Mouse (Mus musculus) stomach, embryonic 15.5 days (tissue): ENCODE results near the gene Mak. TPM values are rescaled to one million over a fixed set of nuclear protein-coding genes. Genes with fewer than 3 reads are reported as not detected.

Experiments
- ATAC-seq: fragments of 200-750 bp; cut with Nextera tagmentation; 2 replicates; pipeline ENCODE4 v1.8.0; 2017; ENCODE audit warnings: low read depth, moderate number of reproducible peaks, moderate TSS enrichment; ENCODE audit not compliant: insufficient read depth, low FRiP score
- H3K27ac ChIP-seq: fragments of 300-500 bp; sonication (generic); 2 replicates; pipeline ENCODE4 v1.5.1; 2015; ENCODE audit warnings: mild to moderate bottlenecking, inconsistent platforms
- H3K27me3 ChIP-seq: fragments of 300-500 bp; sonication (generic); replicated peaks from 2 replicates; pipeline ENCODE4 v1.6.1; 2015; ENCODE audit warnings: inconsistent platforms
- H3K36me3 ChIP-seq: fragments of 300-500 bp; sonication (generic); 2 replicates; pipeline ENCODE4 v1.6.1; 2015; ENCODE audit warnings: inconsistent platforms
- H3K4me1 ChIP-seq: fragments of 300-500 bp; sonication (generic); 2 replicates; pipeline ENCODE4 v1.6.1; 2015; ENCODE audit warnings: inconsistent platforms
- H3K4me2 ChIP-seq: fragments of 300-500 bp; sonication (generic); 2 replicates; pipeline ENCODE4 v1.6.1; 2015; ENCODE audit warnings: mild to moderate bottlenecking, inconsistent platforms
- H3K4me3 ChIP-seq: fragments of 300-500 bp; sonication (generic); replicated peaks from 2 replicates; pipeline ENCODE4 v1.5.1; 2015; ENCODE audit warnings: inconsistent platforms
- H3K9ac ChIP-seq: fragments of 300-500 bp; sonication (generic); 2 replicates; pipeline ENCODE4 v1.6.1; 2015; ENCODE audit warnings: inconsistent platforms
- H3K9me3 ChIP-seq: fragments of 300-500 bp; sonication (generic); 2 replicates; pipeline ENCODE4 v1.6.1; 2016; ENCODE audit warnings: inconsistent platforms
- WGBS: fragments of 180-500 bp; shearing (Covaris S2); methylation state at CpG from one replicate; pipeline ENCODE4 v1.1.7; 2015; 5-methylcytosine and 5-hydroxymethylcytosine counted together
- polyA plus RNA-seq: library from polyadenylated mRNA; unstranded; fragments of >200 nt; fragmentation: Nextera tagmentation; extraction: Ambion mirVana; gene quantifications from 2 replicates; pipeline ENCODE4 v1.2.1, GENCODE M21; 2015

Mak gene
- polyA plus RNA-seq, 1 experiment from 2014 or later = 0.41 TPM

DNA sequence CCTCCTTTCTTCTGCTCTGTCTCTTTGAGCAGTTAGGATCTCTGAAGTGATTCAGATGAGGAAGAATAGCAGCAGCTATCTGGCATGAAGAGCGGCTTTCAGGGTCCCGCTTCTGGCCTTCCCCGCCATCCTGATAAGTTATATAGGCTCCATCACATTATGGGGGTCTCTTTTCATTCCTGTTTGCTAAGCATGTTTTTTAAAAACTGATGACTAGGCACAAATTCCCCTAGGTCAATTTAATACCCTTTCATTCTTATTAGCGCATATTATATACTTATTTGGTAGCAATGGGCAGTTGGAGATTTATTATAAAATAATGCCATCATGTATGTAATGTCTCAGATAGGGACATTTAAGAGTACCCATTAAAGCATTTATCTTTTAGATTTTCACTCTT is 11.9 kb downstream of the Mak start:
- WGBS = 96% methylated on average over 4 of the region's 4 CpGs
- Histone ChIP-seq H3K4me1 (no peaks in the 10 kb centered on the region), H3K9ac (no peak overlapping the region), H3K27me3 (no peaks in the 10 kb centered on the region), H3K4me2 (no peak overlapping the region), H3K27ac (no peak overlapping the region), H3K36me3 (no peaks in the 10 kb centered on the region), H3K9me3 (no peaks in the 10 kb centered on the region), H3K4me3 (no peak overlapping the region)
- no peak for ATAC-seq

DNA sequence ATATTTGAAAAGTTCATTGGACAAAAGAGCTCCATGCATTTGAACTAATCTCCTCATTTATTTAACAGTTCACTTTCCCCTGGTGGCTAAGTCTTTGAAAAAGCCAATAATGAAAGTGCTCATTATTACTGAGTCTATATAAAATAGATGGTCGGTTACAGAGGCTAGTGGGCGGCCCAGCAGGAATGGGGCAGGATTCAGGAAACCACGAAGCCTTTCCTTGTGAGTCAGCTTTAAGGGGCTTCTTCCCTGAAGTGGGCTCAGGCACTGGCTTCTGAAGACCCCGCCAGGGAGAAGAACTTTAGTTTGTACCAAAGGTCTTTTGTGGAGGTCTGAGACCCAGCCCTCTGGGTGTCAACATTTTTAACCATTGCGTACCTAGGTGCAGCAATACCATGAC is 27.5 kb downstream of the Mak start:
- Histone ChIP-seq H3K27me3 (no peaks in the 10 kb centered on the region), H3K4me1 (no peaks in the 10 kb centered on the region), H3K9me3 (no peaks in the 10 kb centered on the region), H3K4me3 (no peak overlapping the region), H3K36me3 (no peaks in the 10 kb centered on the region), H3K4me2 (no peak overlapping the region), H3K27ac (no peak overlapping the region), H3K9ac (no peak overlapping the region)
- no peak for ATAC-seq
- 72% methylated on average over 5 of the region's 5 CpGs for WGBS

DNA sequence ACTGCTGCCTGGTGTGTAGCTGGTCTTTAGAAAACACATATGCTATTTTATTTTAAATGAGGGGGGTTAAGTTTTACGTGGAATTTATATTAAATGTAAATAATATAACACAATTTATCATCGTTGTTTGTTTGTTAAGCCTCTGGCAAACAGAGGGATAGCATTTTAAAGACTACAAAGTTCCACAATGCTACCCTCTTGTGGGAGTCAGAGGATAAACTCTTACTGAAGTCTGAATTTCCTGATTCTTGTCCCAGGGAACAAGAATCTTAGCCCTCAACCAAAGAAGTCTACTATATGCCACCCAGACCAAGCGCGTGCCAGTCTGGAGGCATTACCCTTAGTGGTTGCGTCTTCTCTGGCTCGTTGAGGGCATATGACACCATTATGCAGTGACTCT is 32.2 kb downstream of the Mak start:
- WGBS = 78% methylated on average over 6 of the region's 6 CpGs
- H3K27ac ChIP-seq = no peak overlapping the region
- no peaks in the 10 kb centered on the region for H3K27me3 ChIP-seq
- H3K9me3 ChIP-seq = no peaks in the 10 kb centered on the region
- H3K9ac ChIP-seq = no peak overlapping the region
- no peak for ATAC-seq
- no peaks in the 10 kb centered on the region for H3K36me3 ChIP-seq
- no peaks in the 10 kb centered on the region for H3K4me1 ChIP-seq
- no peak overlapping the region for H3K4me3 ChIP-seq
- H3K4me2 ChIP-seq = no peak overlapping the region

DNA sequence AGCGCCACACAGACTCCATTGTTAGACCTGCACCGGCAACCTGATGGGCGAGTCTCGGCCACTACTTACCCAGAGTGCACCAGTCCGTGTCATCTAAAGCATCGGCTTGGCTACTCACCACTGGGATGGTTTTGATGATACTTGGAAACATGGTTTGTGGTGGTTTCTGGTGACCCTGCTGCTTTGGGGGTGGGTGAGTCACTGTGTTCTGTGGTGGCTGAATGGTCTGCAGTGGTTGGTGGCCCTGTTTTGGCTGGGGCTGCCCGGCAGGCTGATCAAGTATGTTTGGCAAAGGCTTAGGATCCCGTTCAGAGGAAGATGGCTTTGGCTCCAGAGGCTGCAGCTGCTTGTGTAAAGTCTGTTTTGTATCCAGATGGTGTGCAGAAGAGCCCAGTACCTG is 33.6 kb downstream of the Mak start:
- Histone ChIP-seq H3K9me3 (no peaks in the 10 kb centered on the region), H3K27me3 (no peaks in the 10 kb centered on the region), H3K27ac (no peak overlapping the region), H3K4me1 (no peaks in the 10 kb centered on the region), H3K4me3 (no peak overlapping the region), H3K4me2 (no peak overlapping the region), H3K36me3 (no peaks in the 10 kb centered on the region), H3K9ac (no peak overlapping the region)
- WGBS = 81% methylated on average over 8 of the region's 8 CpGs
- no peak for ATAC-seq

DNA sequence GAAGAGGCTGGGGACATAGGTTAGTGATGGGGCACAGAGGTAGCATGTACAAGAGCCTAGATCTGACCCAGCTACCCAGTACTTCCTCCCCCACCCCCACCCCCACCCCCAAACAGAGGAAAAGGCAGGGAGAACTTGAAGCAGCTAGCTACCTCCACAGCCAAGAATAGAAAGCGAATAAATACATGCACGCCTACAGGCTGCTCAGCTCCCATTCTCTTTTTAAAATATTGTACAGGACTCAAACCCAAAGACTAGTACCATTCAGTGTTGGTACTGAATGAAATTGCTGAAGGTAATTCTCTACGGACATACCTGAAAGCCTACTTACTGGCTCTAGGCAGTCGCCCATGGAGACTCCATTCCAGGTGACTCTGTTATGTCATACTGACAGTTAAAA is 37.0 kb downstream of the Mak start:
- 88% methylated on average over 4 of the region's 4 CpGs for WGBS
- Histone ChIP-seq H3K4me2 (no peak overlapping the region), H3K9ac (no peak overlapping the region), H3K4me3 (no peak overlapping the region), H3K27ac (no peak overlapping the region), H3K36me3 (no peaks in the 10 kb centered on the region), H3K27me3 (no peaks in the 10 kb centered on the region), H3K4me1 (no peaks in the 10 kb centered on the region), H3K9me3 (no peaks in the 10 kb centered on the region)
- no peak for ATAC-seq

DNA sequence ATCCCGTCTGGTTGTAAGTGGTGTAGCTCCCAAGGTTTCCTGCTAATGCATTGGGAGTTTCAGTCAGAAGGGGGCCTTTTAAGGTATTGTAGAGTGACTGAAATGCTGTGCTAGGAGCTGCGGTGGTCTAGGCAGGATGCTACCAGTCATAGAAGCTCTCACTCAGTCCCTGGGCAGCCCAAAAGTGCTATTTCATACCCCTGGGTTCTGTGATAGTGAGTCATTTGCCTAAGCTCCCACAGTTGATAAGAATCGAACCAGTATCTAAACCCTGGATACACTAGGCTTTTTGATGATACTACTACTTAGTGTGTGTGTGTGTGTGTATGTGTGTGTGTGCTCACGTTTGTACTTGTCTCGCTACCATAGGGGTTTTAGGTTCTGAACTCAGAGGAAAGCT is 49.4 kb downstream of the Mak start:
- Histone ChIP-seq H3K36me3 (no peaks in the 10 kb centered on the region), H3K4me1 (no peaks in the 10 kb centered on the region), H3K9ac (no peak overlapping the region), H3K4me2 (no peak overlapping the region), H3K9me3 (no peaks in the 10 kb centered on the region), H3K27ac (no peak overlapping the region), H3K4me3 (no peak overlapping the region), H3K27me3 (no peaks in the 10 kb centered on the region)
- WGBS = 74% methylated on average over 5 of the region's 5 CpGs
- no peak for ATAC-seq

DNA sequence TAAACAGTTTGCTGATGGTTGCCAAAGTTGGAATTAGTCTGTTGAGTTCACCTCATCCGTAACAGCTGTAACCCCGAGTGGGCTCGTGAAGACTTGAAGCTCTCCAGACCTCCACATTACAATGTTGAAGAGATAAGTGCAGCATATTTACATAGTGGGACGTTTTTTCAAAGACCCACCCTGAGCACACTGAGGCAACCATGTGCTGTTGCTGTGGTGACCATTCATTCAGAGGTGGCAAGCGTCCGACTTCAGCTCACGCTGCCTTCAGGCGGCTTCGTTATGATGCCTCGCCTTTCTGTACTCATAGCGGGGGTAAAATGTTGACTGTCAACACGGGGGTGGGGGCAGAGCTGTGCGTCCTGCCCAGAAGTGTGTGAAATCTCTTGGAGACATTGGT is 57.4 kb downstream of the Mak start:
- Histone ChIP-seq H3K4me2 (no peak overlapping the region), H3K4me3 (no peak overlapping the region), H3K9me3 (no peaks in the 10 kb centered on the region), H3K27me3 (no peaks in the 10 kb centered on the region), H3K4me1 (peaks cover 9% of the 10 kb centered on the region), H3K36me3 (peaks cover 21% of the 10 kb centered on the region), H3K27ac (no peak overlapping the region), H3K9ac (no peak overlapping the region)
- peak; percentile 34; the same call in 1 of the 2 replicates for ATAC-seq
- 73% methylated on average over 13 of the region's 13 CpGs for WGBS

DNA sequence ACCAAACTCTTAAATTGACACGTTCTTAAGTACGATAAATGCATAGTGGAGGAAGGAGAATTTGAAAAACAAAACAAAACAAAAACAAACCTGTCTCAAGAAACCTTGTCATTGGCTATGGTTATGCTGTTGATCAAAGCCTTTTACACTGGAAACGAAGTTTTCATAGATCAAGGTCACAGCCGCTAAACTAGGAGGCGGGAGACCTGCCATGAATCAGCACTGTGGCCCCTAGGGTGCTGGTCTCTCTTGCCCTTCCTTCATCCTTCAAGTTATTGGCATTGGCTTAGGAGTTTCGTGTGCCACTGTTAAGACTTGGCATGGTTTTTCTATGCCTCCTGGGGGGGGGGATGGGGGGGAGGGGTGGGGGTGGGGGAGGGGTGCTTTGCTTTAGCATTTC is 57.9 kb downstream of the Mak start:
- Histone ChIP-seq H3K27ac (no peak overlapping the region), H3K9me3 (no peaks in the 10 kb centered on the region), H3K36me3 (peaks cover 21% of the 10 kb centered on the region), H3K9ac (no peak overlapping the region), H3K4me1 (peaks cover 13% of the 10 kb centered on the region), H3K4me3 (no peak overlapping the region), H3K27me3 (no peaks in the 10 kb centered on the region), H3K4me2 (no peak overlapping the region)
- no peak for ATAC-seq
- WGBS = 80% methylated on average over 6 of the region's 6 CpGs

DNA sequence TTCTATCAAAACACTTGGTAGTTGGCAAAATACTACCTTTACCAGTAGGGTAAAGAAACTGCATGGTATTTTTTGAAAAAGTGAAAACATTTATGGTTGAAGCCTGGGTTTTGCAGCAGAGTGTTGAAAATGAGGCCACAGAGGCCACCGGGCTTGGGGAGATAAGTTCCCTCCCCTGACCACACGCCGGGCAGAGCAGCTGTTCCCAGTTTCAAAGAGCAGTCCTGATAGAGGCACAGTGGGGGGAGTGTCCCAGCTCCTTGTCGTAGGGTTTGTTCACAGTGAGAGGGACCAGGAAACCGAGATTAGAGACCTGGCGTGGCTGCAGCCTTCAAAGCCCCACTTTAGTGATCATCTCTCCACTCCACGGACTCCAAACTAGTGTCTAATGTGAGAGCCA is 59.0 kb downstream of the Mak start:
- H3K4me2 ChIP-seq = no peak overlapping the region
- H3K27ac ChIP-seq = no peak overlapping the region
- H3K27me3 ChIP-seq = no peaks in the 10 kb centered on the region
- H3K4me1 ChIP-seq = peaks cover 15% of the 10 kb centered on the region
- H3K9me3 ChIP-seq = no peaks in the 10 kb centered on the region
- WGBS = 52% methylated on average over 7 of the region's 7 CpGs
- ATAC-seq = no peak
- H3K36me3 ChIP-seq = peaks cover 21% of the 10 kb centered on the region
- H3K9ac ChIP-seq = no peak overlapping the region
- H3K4me3 ChIP-seq = no peak overlapping the region

DNA sequence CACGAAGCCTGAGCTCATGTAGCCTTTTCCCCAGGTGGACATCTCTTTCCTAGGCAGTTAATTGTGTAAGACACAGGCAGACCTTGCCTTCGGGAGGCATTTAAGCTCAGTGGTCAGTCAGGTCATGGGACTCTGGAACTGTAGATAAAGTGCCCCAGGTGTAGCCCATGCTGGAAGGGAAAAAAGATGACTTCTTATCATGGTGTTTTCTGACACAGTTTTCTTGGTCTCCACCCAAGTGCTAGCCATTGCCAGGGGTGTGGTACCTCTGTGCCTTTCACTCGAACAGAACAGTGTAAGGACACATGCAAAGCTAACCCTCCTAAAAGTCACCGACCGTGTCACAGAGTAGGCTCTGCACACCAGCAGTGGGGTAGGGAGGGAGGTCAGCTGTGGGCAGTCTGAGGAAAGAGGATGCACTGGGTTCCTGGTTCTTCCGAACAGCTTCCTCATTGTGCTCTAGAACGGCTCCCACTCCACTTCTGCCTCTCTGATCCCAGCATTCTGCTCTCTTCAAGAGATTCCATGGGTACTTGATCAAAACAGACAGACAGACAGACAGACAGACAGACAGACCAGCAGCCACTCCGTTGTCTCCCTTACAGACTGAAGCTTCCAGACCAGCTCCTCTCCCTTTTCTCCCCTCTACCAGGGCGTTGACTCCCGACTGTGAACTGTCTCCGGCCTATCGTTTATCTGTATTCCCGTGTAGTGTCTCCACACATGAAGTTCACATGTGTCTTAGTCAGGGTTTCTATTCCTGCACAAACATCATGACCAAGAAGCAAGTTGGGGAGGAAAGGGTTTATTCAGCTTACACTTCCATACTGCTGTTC is 60.5 kb downstream of the Mak start:
- peaks cover 21% of the 10 kb centered on the region for H3K36me3 ChIP-seq
- WGBS = 89% methylated on average over 13 of the region's 13 CpGs

DNA sequence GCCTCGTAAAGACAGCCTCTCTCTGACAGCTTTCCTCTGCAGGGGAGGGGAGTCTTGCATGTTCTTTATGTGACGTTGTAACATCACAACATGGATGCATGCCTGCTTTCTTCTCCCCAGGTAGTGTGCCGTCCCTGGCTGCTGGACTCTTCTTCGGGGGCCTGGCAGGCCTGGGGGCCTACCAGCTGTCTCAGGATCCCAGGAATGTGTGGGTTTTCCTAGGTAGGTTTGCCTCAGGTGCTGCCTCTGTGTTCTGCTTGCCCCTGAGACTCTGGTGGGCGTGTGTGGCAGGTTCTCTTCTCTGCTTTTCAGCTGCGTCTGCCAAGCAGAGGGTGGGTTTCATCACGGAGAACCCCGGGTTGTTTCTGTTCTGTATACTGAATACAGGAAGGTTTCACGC is 61.3 kb downstream of the Mak start:
- Histone ChIP-seq H3K9me3 (no peaks in the 10 kb centered on the region), H3K36me3 (peaks cover 16% of the 10 kb centered on the region), H3K4me1 (peaks cover 16% of the 10 kb centered on the region), H3K27me3 (no peaks in the 10 kb centered on the region), H3K9ac (no peak overlapping the region), H3K4me2 (no peak overlapping the region), H3K4me3 (no peak overlapping the region), H3K27ac (no peak overlapping the region)
- WGBS = 89% methylated on average over 9 of the region's 9 CpGs
- ATAC-seq = no peak

More for the DNA sequence above, 60.5 kb downstream of the Mak start:
- ATAC-seq = no peak; the same call in 1 of the 2 replicates
- Histone ChIP-seq H3K9me3 (no peaks in the 10 kb centered on the region), H3K27ac (no peak overlapping the region), H3K4me2 (no peak overlapping the region), H3K27me3 (no peaks in the 10 kb centered on the region), H3K4me1 (peaks cover 16% of the 10 kb centered on the region), H3K9ac (no peak overlapping the region), H3K4me3 (no peak overlapping the region)

DNA sequence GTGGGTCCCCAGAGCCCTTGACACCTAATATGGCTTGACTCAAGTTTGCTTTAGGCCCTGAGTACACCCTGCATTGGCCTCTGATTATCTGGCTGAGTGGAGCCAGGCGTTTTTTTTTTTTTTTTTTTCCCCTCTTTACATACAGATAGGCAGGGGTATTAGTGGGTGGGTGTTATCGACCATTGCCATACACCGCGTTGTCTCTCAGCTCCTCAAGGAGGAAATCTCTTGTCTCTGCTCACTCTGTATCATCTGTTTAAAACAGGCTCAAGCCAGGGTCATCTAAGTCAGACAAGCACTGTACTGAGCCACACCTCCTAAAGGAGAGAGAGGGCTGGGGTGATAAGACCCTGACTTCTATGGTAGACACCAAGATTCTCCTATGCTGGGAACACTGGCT is 61.7 kb downstream of the Mak start:
- Histone ChIP-seq H3K9ac (no peak overlapping the region), H3K27ac (no peak overlapping the region), H3K4me2 (peak overlapping the region; percentile 63), H3K27me3 (no peaks in the 10 kb centered on the region), H3K9me3 (no peaks in the 10 kb centered on the region), H3K36me3 (peaks cover 16% of the 10 kb centered on the region), H3K4me1 (peaks cover 16% of the 10 kb centered on the region), H3K4me3 (peak overlapping the region; percentile 70; the same call in 1 of the 2 replicates)
- WGBS = 76% methylated on average over 4 of the region's 4 CpGs
- ATAC-seq = peak; percentile 67
